Mouse (Mus musculus) liver, embryonic 16.5 days (tissue): ENCODE results near the gene Ppt2. TPM values are rescaled to one million over a fixed set of nuclear protein-coding genes. Genes with fewer than 3 reads are reported as not detected.

Experiments
- ATAC-seq: fragments of 200-750 bp; cut with Nextera tagmentation; 2 replicates; pipeline ENCODE4 v1.8.0; 2017; ENCODE audit warnings: low read depth, mild to moderate bottlenecking, moderate number of reproducible peaks, moderate library complexity
- H3K27ac ChIP-seq: fragments of 300-500 bp; sonication (generic); 2 replicates; pipeline ENCODE4 v1.5.1; 2014; ENCODE audit warnings: mild to moderate bottlenecking, low read length
- H3K27me3 ChIP-seq: fragments of 300-500 bp; sonication (generic); 2 replicates; pipeline ENCODE4 v1.6.1; 2014; ENCODE audit warnings: low read depth, low read length, mixed read lengths; ENCODE audit not compliant: control insufficient read depth, insufficient read depth
- H3K36me3 ChIP-seq: fragments of 300-500 bp; sonication (generic); 2 replicates; pipeline ENCODE4 v1.6.1; 2014; ENCODE audit warnings: mild to moderate bottlenecking; ENCODE audit not compliant: control insufficient read depth, insufficient read depth
- H3K4me1 ChIP-seq: fragments of 300-500 bp; sonication (generic); 2 replicates; pipeline ENCODE4 v1.6.1; 2014; ENCODE audit warnings: low read depth, low read length, mixed read lengths; ENCODE audit not compliant: control insufficient read depth
- H3K4me2 ChIP-seq: fragments of 300-500 bp; sonication (generic); 2 replicates; pipeline ENCODE4 v1.6.1; 2014; ENCODE audit warnings: low read depth, low read length, mixed read lengths
- H3K4me3 ChIP-seq: fragments of 300-500 bp; sonication (generic); 2 replicates; pipeline ENCODE4 v1.5.1; 2014; ENCODE audit warnings: low read depth, mild to moderate bottlenecking, low read length
- H3K9ac ChIP-seq: fragments of 300-500 bp; sonication (generic); 2 replicates; pipeline ENCODE4 v1.6.1; 2014; ENCODE audit warnings: low read depth, low read length
- H3K9me3 ChIP-seq: fragments of 300-500 bp; sonication (generic); replicated peaks from 2 replicates; pipeline ENCODE4 v1.6.1; 2016; ENCODE audit warnings: low read length; ENCODE audit not compliant: control insufficient read depth
- WGBS: fragments of 180-500 bp; shearing (Covaris S2); extraction: QIAGEN DNeasy Blood & Tissue Kit; methylation state at CpG from one replicate; pipeline ENCODE4 v1.1.7; 2014; ENCODE audit not compliant: insufficient replicate concordance; 5-methylcytosine and 5-hydroxymethylcytosine counted together
- polyA plus RNA-seq: library from polyadenylated mRNA; unstranded; fragments of >200 nt; fragmentation: Nextera tagmentation; extraction: Ambion mirVana; gene quantifications from 2 replicates; pipeline ENCODE4 v1.2.1, GENCODE M21; 2015

Ppt2 gene
- polyA plus RNA-seq, 1 experiment from 2014 or later: 13.8 TPM

DNA sequence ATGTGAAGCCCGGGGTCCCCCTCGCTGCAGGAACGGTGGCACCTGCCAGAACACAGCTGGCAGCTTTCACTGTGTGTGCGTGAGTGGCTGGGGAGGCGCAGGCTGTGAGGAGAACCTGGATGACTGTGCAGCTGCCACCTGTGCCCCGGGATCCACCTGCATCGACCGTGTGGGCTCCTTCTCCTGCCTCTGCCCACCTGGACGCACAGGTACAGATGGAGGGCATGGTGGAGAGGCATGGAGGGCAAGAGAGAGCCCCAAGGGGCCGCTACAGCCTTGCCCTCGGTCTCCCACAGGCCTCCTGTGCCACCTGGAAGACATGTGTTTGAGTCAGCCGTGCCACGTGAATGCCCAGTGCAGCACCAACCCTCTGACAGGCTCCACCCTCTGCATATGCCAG lies 59.9 kb downstream of the Ppt2 start:
- H3K4me1 ChIP-seq: no peaks in the 10 kb centered on the region
- H3K9me3 ChIP-seq: no peaks in the 10 kb centered on the region
- no peak for ATAC-seq
- H3K9ac ChIP-seq: no peak overlapping the region
- no peak overlapping the region for H3K4me2 ChIP-seq
- WGBS: 64% methylated on average over 13 of the region's 13 CpGs
- no peaks in the 10 kb centered on the region for H3K36me3 ChIP-seq
- H3K4me3 ChIP-seq: no peak overlapping the region
- H3K27me3 ChIP-seq: no peaks in the 10 kb centered on the region; the same call in 1 of the 2 replicates
- H3K27ac ChIP-seq: no peak overlapping the region

DNA sequence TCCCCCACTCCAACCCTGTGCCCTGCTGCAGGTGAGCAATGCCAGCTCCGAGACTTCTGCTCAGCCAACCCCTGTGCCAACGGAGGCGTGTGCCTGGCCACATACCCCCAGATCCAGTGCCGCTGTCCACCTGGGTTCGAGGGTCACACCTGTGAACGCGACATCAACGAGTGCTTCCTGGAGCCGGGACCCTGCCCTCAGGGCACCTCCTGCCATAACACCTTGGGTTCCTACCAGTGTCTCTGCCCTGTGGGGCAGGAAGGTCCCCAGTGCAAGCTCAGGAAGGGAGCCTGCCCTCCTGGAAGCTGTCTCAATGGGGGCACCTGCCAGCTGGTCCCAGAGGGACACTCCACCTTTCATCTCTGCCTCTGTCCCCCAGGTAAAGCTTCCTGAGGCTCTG lies 61.0 kb downstream of the Ppt2 start:
- H3K36me3 ChIP-seq: no peaks in the 10 kb centered on the region
- H3K27ac ChIP-seq: no peak overlapping the region
- no peaks in the 10 kb centered on the region for H3K4me1 ChIP-seq
- no peak for ATAC-seq
- no peaks in the 10 kb centered on the region; the same call in 1 of the 2 replicates for H3K27me3 ChIP-seq
- H3K9ac ChIP-seq: no peak overlapping the region
- H3K4me3 ChIP-seq: no peak overlapping the region
- no peaks in the 10 kb centered on the region for H3K9me3 ChIP-seq
- no peak overlapping the region for H3K4me2 ChIP-seq
- WGBS: 64% methylated on average over 9 of the region's 9 CpGs

Other genes with a start within 250 kb of the Ppt2 start
- 0.12 and 0.16 TPM in 2 replicates for gene BC051142, start 229.7 kb downstream of the Ppt2 start, polyA plus RNA-seq
- gene Btnl4, start 151.2 kb downstream of the Ppt2 start, polyA plus RNA-seq: 0.14 TPM in 1 of 2 replicates, not detected in the other
- 0.17 TPM in 1 of 2 replicates, not detected in the other for gene Btnl6, start 111.2 kb downstream of the Ppt2 start, polyA plus RNA-seq
- gene Notch4, start 64.2 kb downstream of the Ppt2 start, polyA plus RNA-seq: 0.71 and 0.81 TPM in 2 replicates
- gene Gpsm3, start 38.7 kb downstream of the Ppt2 start, polyA plus RNA-seq: 14.4 and 15.3 TPM in 2 replicates
- gene Pbx2, start 37.2 kb downstream of the Ppt2 start, polyA plus RNA-seq: 2.5 and 3.2 TPM in 2 replicates
- gene Ager, start 30.6 kb downstream of the Ppt2 start, polyA plus RNA-seq: 0.57 and 0.77 TPM in 2 replicates
- gene Rnf5, start 24.8 kb downstream of the Ppt2 start, polyA plus RNA-seq: 90.3 and 92.4 TPM in 2 replicates
- 18.4 and 21.3 TPM in 2 replicates for gene Agpat1, start 24.2 kb downstream of the Ppt2 start, polyA plus RNA-seq
- 0.33 and 0.51 TPM in 2 replicates for gene Egfl8, start 12.5 kb downstream of the Ppt2 start, polyA plus RNA-seq
- not detected in 2 replicates for gene Prrt1, start 1.0 kb upstream of the Ppt2 start, polyA plus RNA-seq
- gene Fkbpl, start 16.3 kb upstream of the Ppt2 start, polyA plus RNA-seq: 3.7 and 4.6 TPM in 2 replicates
- 17.7 and 17.8 TPM in 2 replicates for gene Atf6b, start 18.6 kb upstream of the Ppt2 start, polyA plus RNA-seq
- gene Tnxb, start 42.0 kb upstream of the Ppt2 start, polyA plus RNA-seq: 0.20 and 0.27 TPM in 2 replicates
- 19.6 and 26.6 TPM in 2 replicates for gene C4b, start 115.4 kb upstream of the Ppt2 start, polyA plus RNA-seq
- gene Cyp21a1, start 176.1 kb upstream of the Ppt2 start, polyA plus RNA-seq: 0.70 and 4.9 TPM in 2 replicates
- gene Stk19, start 208.4 kb upstream of the Ppt2 start, polyA plus RNA-seq: 10.7 and 11.7 TPM in 2 replicates
- 25.6 and 27.6 TPM in 2 replicates for gene Dxo, start 208.5 kb upstream of the Ppt2 start, polyA plus RNA-seq
- gene Skiv2l, start 221.7 kb upstream of the Ppt2 start, polyA plus RNA-seq: 24.8 and 27.3 TPM in 2 replicates
- 41.4 and 42.3 TPM in 2 replicates for gene Nelfe, start 221.9 kb upstream of the Ppt2 start, polyA plus RNA-seq
- gene Cfb, start 234.0 kb upstream of the Ppt2 start, polyA plus RNA-seq: 384 and 472 TPM in 2 replicates